Mouse (Mus musculus) megakaryocyte, embryonic 14.5 days (primary cell): Measurements from ENCODE around the gene Mfrp. TPM values are rescaled to one million over a fixed set of nuclear protein-coding genes. Genes with fewer than 3 reads are reported as not detected.
"Not testable (repeated sequence)": the region's sequence is repeated elsewhere in the genome, so short reads cannot be mapped to it uniquely, and the experiment has no call there.

Experiments
- H3K27me3 ChIP-seq: replicated peaks from 2 replicates; pipeline ENCODE3; 2012; ENCODE audit warnings: inconsistent platforms
- H3K36me3 ChIP-seq: replicated peaks from 2 replicates; pipeline ENCODE3; 2012; ENCODE audit warnings: low read length, inconsistent platforms, mixed read lengths
- H3K4me1 ChIP-seq: 2 replicates; pipeline ENCODE4 v1.6.1; 2012; ENCODE audit warnings: inconsistent platforms
- H3K4me3 ChIP-seq: replicated peaks from 2 replicates; pipeline ENCODE3; 2012; ENCODE audit warnings: moderate library complexity, mild to moderate bottlenecking, inconsistent platforms
- H3K9me3 ChIP-seq: 2 replicates; pipeline ENCODE4 v1.6.1; 2012; ENCODE audit warnings: inconsistent platforms
- FLI1 ChIP-seq: IDR thresholded peaks from 2 replicates; pipeline ENCODE4 v1.6.1; 2012; ENCODE audit warnings: low read length, inconsistent platforms, mixed read lengths
- GATA1 ChIP-seq: IDR thresholded peaks from 3 replicates; pipeline ENCODE4 v1.6.1; 2012; ENCODE audit warnings: mixed read lengths, low read length, inconsistent platforms, borderline replicate concordance
- polyA plus RNA-seq: library from polyadenylated mRNA; stranded (reverse); fragments of >175 nt; gene quantifications from 2 replicates; pipeline ENCODE4 v1.2.3, GENCODE M21; 2012; ENCODE audit warnings: low replicate concordance; ENCODE audit not compliant: insufficient read depth

Gene Mfrp
- polyA plus RNA-seq, 1 experiment = not detected

DNA sequence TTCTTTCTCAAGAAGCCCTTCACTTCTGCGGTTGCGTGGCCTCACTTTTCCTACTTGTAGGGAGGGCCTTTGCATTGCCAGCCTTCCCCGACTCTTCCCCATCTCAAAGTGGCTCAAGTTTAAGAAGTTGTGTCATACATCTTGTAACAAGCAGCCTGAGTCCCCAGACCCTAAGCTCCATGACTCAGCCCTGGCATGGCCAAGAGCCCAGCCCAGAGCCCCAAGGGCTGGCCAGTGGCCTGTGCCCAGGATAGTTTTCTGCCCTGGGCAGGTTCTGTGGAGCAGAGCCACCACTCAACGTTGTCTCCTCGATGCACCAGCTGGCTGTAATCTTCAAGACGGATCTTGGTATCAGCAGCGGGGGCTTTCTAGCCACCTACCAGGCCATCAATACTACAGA lies 3.4 kb downstream of the Mfrp start:
- no peak for TF ChIP-seq FLI1
- no peak for TF ChIP-seq GATA1

DNA sequence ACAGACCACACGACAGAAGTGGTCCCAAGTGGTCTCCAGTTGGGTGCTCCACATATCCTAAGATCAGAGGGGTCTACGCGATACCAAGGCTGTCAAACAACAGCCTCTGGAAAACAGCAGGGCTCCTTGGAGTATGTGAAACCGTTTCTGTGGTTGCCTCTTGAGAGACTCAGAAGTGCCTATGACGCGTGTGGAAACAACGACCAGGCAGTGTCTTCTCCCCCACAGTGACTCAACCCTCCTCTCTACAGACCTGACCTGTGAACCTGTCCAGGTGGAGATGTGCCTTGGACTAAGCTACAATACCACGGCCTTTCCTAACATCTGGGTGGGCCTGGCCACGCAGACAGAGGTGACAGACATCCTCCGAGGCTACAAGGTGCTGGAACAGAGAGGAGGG lies 4.3 kb downstream of the Mfrp start:
- no peak overlapping the region for H3K4me3 ChIP-seq
- H3K27me3 ChIP-seq = peaks cover 2% of the 10 kb centered on the region
- no peaks in the 10 kb centered on the region for H3K9me3 ChIP-seq
- H3K4me1 ChIP-seq = peaks cover 52% of the 10 kb centered on the region
- no peak for TF ChIP-seq FLI1
- no peak for TF ChIP-seq GATA1
- peaks cover 72% of the 10 kb centered on the region for H3K36me3 ChIP-seq

More for the DNA sequence above, 3.4 kb downstream of the Mfrp start:
- peaks cover 65% of the 10 kb centered on the region for H3K36me3 ChIP-seq
- peaks cover 47% of the 10 kb centered on the region for H3K4me1 ChIP-seq
- H3K4me3 ChIP-seq = no peak overlapping the region
- H3K27me3 ChIP-seq = peaks cover 2% of the 10 kb centered on the region
- no peaks in the 10 kb centered on the region for H3K9me3 ChIP-seq

DNA sequence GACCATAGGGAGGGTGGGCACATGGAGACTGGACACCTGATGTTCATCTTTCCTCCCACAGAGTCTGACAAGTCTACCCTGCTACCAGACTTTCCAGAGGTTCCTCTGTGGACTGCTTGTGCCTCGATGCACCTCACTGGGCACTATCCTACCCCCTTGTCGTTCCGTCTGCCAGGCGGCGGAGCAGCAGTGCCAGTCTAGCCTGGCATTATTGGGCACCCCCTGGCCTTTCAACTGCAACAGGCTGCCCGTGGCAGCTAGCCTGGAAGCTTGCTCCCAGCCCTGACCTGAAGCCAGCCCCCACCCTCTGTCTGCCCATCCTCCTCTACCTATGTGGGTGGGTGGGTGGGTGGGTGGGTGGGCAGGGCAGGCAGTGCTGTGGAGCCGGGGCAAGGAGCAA lies 4.7 kb downstream of the Mfrp start:
- H3K4me3 ChIP-seq = no peak overlapping the region
- peaks cover 72% of the 10 kb centered on the region for H3K36me3 ChIP-seq
- peaks cover 52% of the 10 kb centered on the region for H3K4me1 ChIP-seq
- H3K9me3 ChIP-seq = no peaks in the 10 kb centered on the region
- peaks cover 2% of the 10 kb centered on the region for H3K27me3 ChIP-seq
- no peak for TF ChIP-seq FLI1

GRCm38 (mm10) chr9:44106596-44106995 lies 5.1 kb downstream of the Mfrp start:
- Histone ChIP-seq H3K4me3 (no peak overlapping the region), H3K36me3 (peaks cover 70% of the 10 kb centered on the region), H3K4me1 (peaks cover 50% of the 10 kb centered on the region), H3K9me3 (no peaks in the 10 kb centered on the region), H3K27me3 (peaks cover 2% of the 10 kb centered on the region)
- TF ChIP-seq FLI1 (no peak), GATA1 (no peak)

DNA sequence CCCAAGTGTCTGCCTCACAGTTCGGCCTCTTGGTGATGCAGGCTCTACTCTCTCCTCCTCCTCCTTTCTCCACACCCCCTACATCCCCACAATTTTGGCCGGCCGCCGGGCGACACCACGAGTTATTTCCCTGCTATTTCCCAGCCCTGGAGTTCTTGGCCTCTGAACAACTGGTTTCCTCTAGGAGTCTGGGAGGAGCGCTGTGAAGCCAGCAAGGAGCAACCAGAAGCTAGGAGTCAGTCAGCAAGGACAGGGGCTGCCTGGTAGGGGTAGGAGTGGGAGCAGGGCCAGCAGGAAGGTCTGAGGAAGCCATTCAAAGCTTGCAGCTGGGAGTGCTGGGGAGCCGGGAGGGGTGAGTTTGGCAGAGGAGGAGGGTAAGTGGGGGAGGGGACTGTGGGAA lies 5.6 kb downstream of the Mfrp start, which contains the start of gene C1qtnf5:
TSS of gene C1qtnf5 (plus strand) at position 136 of the 400 bp plus-strand sequence.
- H3K4me1 ChIP-seq = peaks cover 55% of the 10 kb centered on the region
- peaks cover 2% of the 10 kb centered on the region for H3K27me3 ChIP-seq
- TF ChIP-seq FLI1 = no peak
- TF ChIP-seq GATA1 = no peak
- peaks cover 65% of the 10 kb centered on the region for H3K36me3 ChIP-seq
- H3K9me3 ChIP-seq = no peaks in the 10 kb centered on the region
- H3K4me3 ChIP-seq = no peak within 1 kb of the TSS

GRCm38 (mm10) chr9:44107557-44108179 lies 6.1 kb downstream of the Mfrp start:
- peaks cover 64% of the 10 kb centered on the region for H3K36me3 ChIP-seq
- H3K4me1 ChIP-seq = peaks cover 59% of the 10 kb centered on the region
- no peaks in the 10 kb centered on the region for H3K9me3 ChIP-seq
- H3K4me3 ChIP-seq = no peak overlapping the region
- peaks cover 2% of the 10 kb centered on the region for H3K27me3 ChIP-seq
- no peak for TF ChIP-seq FLI1
- TF ChIP-seq GATA1 = no peak

DNA sequence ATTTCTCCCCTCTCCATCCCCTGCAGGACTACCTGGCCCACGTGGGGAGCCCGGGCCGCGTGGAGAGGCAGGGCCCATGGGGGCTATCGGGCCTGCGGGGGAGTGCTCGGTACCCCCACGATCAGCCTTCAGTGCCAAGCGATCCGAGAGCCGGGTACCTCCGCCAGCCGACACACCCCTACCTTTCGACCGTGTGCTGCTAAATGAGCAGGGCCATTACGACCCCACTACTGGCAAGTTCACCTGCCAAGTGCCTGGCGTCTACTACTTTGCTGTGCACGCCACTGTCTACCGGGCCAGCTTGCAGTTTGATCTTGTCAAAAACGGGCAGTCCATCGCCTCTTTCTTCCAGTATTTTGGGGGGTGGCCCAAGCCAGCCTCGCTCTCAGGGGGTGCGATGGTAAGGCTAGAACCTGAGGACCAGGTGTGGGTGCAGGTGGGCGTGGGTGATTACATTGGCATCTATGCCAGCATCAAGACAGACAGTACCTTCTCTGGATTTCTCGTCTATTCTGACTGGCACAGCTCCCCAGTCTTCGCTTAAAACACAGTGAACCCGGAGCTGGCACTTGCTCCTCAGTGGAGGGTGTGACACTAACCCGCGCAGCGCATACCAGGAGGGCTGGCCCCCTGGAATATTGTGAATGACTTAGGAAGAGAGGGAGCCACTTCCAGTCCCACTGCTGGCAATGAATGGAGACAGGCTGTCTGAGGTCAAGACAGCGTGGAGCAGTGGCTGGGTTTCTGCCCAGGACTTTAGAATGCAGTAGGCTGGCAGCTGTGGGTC lies 6.9 kb downstream of the Mfrp start:
- Histone ChIP-seq H3K36me3 (peaks cover 59% of the 10 kb centered on the region), H3K4me1 (peaks cover 59% of the 10 kb centered on the region)

DNA sequence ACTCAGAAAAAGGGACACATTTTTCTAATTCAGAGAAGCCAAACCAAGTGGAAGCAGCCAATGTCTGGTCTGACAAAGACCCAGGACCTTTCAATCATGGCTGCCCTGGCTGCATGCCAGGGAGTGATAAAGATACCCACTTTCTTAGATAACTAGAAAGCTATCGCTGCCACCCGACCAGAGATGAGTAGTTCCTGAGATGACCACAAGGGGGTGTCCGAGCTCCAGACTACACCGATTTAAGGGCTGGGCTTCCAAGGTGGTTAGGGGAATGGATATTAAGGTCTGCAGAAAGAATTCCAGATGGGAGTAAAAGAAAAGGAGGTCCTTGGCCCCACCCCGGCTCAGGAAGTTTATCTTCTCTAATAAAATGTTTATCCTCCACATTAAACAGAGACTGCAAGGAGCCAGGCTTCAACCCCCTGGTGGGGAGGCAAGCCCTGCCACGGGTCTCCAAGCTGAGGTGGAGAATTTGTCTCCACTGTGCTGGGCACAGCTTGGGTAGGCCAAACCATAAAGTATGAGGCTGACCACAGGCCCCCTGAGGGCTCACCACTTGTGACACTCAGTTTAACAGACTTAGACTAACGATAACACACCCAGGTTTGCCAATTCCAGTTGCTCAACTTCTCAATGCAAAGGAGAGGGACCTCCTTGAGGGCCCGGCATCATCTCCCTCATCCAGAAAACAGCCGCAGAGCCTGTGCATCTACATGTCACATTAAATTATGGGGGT lies 8.0 kb downstream of the Mfrp start:
- TF ChIP-seq FLI1 = no peak
- TF ChIP-seq GATA1 = no peak
- Histone ChIP-seq H3K27me3 (no peaks in the 10 kb centered on the region), H3K4me3 (no peak overlapping the region), H3K4me1 (peaks cover 69% of the 10 kb centered on the region), H3K36me3 (peaks cover 53% of the 10 kb centered on the region), H3K9me3 (no peaks in the 10 kb centered on the region)

More for the DNA sequence above, 6.9 kb downstream of the Mfrp start:
- Histone ChIP-seq H3K27me3 (no peaks in the 10 kb centered on the region), H3K9me3 (no peaks in the 10 kb centered on the region), H3K4me3 (no peak overlapping the region)
- TF ChIP-seq FLI1 (no peak), GATA1 (no peak)

GRCm38 (mm10) chr9:44111909-44112308 lies 10.4 kb downstream of the Mfrp start:
- H3K36me3 ChIP-seq = peaks cover 33% of the 10 kb centered on the region
- H3K4me3 ChIP-seq, H3K27me3 ChIP-seq, H3K9me3 ChIP-seq: not testable (repeated sequence)
- peaks cover 69% of the 10 kb centered on the region for H3K4me1 ChIP-seq

- H3K4me3 ChIP-seq = peak within 1 kb of the TSS; percentile 93
- peaks cover 56% of the 10 kb centered on the region for H3K4me1 ChIP-seq
- H3K9me3 ChIP-seq = no peaks in the 10 kb centered on the region
- H3K27me3 ChIP-seq = peaks cover 6% of the 10 kb centered on the region
- peaks cover 20% of the 10 kb centered on the region for H3K36me3 ChIP-seq
- TF ChIP-seq FLI1 (peak; percentile 18; the same call in 1 of the 2 replicates), GATA1 (no peak)
These were observed 11.7 kb downstream of the Mfrp start, which contains the start of the genes Gm49380 and Rnf26 for GRCm38 (mm10) chr9:44113105-44113789. TSS of gene Gm49380 (minus strand) at chr9:44113500. TSS of gene Rnf26 (minus strand) at chr9:44113517.
